In genomic region chr7:19024096-19024506, GRCm38 (mm10) we compare ENCODE assay signal across 8 mouse cellular contexts. TPM values are rescaled to one million over a fixed set of nuclear protein-coding genes. Genes with fewer than 3 reads are reported as not detected.
DNase-seq lines count a peak whose midpoint lies in the region; ATAC-seq lines count a peak whose summit lies in the region.

TSS of gene Sympk (plus strand) at chr7:19024377.

- 0% methylated on average over 33 of the region's 50 CpGs for WGBS in hindbrain, embryonic 16.5 days
- 2% methylated on average over 27 of the region's 50 CpGs for WGBS in macrophage (ENCODE audit: missing documents)

- H3K4me2 ChIP-seq in hindbrain, embryonic 16.5 days (ENCODE audit: low read length): peak within 1 kb of the TSS; percentile 93

- peaks cover 6% of the 10 kb centered on the region; the same call in 1 of the 2 replicates for H3K36me3 ChIP-seq in hindbrain, embryonic 16.5 days (ENCODE audit: control insufficient read depth, insufficient read depth, low read length)
- peaks cover 6% of the 10 kb centered on the region for H3K36me3 ChIP-seq in macrophage (ENCODE audit: inconsistent target)

- peak within 1 kb of the TSS; percentile 75; the same call in 1 of the 2 replicates for H3K27ac ChIP-seq in hindbrain, embryonic 16.5 days (ENCODE audit: low read depth, low read length)
- H3K27ac ChIP-seq in macrophage: peak within 1 kb of the TSS; percentile 51

- peaks cover 20% of the 10 kb centered on the region for H3K27me3 ChIP-seq in hindbrain, embryonic 16.5 days (replicated peaks; ENCODE audit: control insufficient read depth, insufficient read depth, low read length)

- peak within 1 kb of the TSS; percentile 88 for H3K9ac ChIP-seq in hindbrain, embryonic 16.5 days (ENCODE audit: low read depth, low read length)

- peak within 1 kb of the TSS; percentile 92 for H3K4me3 ChIP-seq in hindbrain, embryonic 16.5 days (ENCODE audit: low read length)
- peak within 1 kb of the TSS; percentile 84 for H3K4me3 ChIP-seq in macrophage (ENCODE audit: inconsistent target)

- peak; percentile 97 for DNase-seq in T-cell, adult 2 months (ENCODE audit: low spot score)
- peak; percentile 91 to 93 for DNase-seq in cerebellum, postnatal 36 days
- DNase-seq in gastrocnemius, adult 18-20 months (ENCODE audit: low spot score): peak; percentile 96
- peak; percentile 93 to 95 for DNase-seq in left cerebral cortex, adult 18-20 months (ENCODE audit: low spot score in 2 of 2)
- DNase-seq in right cerebral cortex, adult 18-20 months: peak; percentile 96
- peak; percentile 74 for DNase-seq in urinary bladder, postnatal 10 days (ENCODE audit: low spot score)

- H3K9me3 ChIP-seq in hindbrain, embryonic 16.5 days (ENCODE audit: control insufficient read depth, low read length): no peaks in the 10 kb centered on the region

- peaks cover 13% of the 10 kb centered on the region for H3K4me1 ChIP-seq in hindbrain, embryonic 16.5 days (ENCODE audit: control insufficient read depth, insufficient read depth, low read depth, low read length)

- peak; percentile 96 for ATAC-seq in hindbrain, embryonic 16.5 days

- H3K79me2 ChIP-seq in macrophage (ENCODE audit: inconsistent target): peaks cover 32% of the 10 kb centered on the region

RNA-seq across cellular contexts. Expression of gene Sympk, which starts in this region (rescaled TPM):
- 10 to 100 TPM; 74.1 to 74.6 TPM for total RNA-seq in gastrocnemius, adult 18-20 months (2021)
- polyA plus RNA-seq in hindbrain, embryonic 16.5 days (2015; fragmentation: Nextera tagmentation; extraction: Ambion mirVana): 24.1 and 27.5 TPM in 2 replicates
- 100 to 1,000 TPM; 116 to 123 TPM for total RNA-seq in left cerebral cortex, adult 18-20 months (2021)
- total RNA-seq in macrophage (2018; cell fraction: chromatin; rRNA removed): 100 to 1,000 TPM in 13 of 26 experiments, 10 to 100 TPM in 13; 25.0 to 135 (median 98.2) TPM
- 100 to 1,000 TPM in 1 of 26 experiments, 10 to 100 TPM in 25; 52.1 to 103 (median 70.7) TPM for total RNA-seq in macrophage (2018; cell fraction: cytosol; rRNA removed)
- 100 to 1,000 TPM in 5 of 26 experiments, 10 to 100 TPM in 21; 30.9 to 142 (median 79.5) TPM for total RNA-seq in macrophage (2018; cell fraction: nucleus; rRNA removed)
- polyA plus RNA-seq in macrophage (2018): 34.2 to 90.4 TPM (median 59.0 TPM) in 3 replicates

Comparison
In these comparisons a context has a peak if more than half of its experiments do, and no peak if none do; other contexts are left out.
1. Peak in every context shown above with its lines: DNase-seq, ATAC-seq, H3K4me3 ChIP-seq and H3K27ac ChIP-seq.